Mouse (Mus musculus) left cerebral cortex, postnatal 14 days (tissue): ENCODE measurements around the gene Themis3. TPM values are rescaled to one million over a fixed set of nuclear protein-coding genes. Genes with fewer than 3 reads are reported as not detected.

Experiments
- total RNA-seq, 2 experiments: library from RNA; stranded (reverse); gene quantifications; 2 replicates each; pipeline ENCODE4 v1.2.3; 2021

Themis3 gene
- total RNA-seq, 2 experiments from 2014 or later: 0.13 to 0.17 TPM

Other genes starting within 250 kb of the Themis3 start
- 10 to 100 TPM; 62.7 to 87.2 TPM for gene Mtcl1, start 144.9 kb downstream of the Themis3 start, total RNA-seq
- gene Rab12, start 74.9 kb downstream of the Themis3 start, total RNA-seq: 100 to 1,000 TPM; 135 to 144 TPM